Mouse (Mus musculus): ENCODE measurements around the gene Oscp1.

Oscp1 gene

GRCm38 (mm10) chr4:126110374-126111152 lies 52.2 kb downstream of the Oscp1 start:
- peak; percentile 59 to 88 for DNase-seq (ENCODE audit: low spot score in 2 of 2)

GRCm38 (mm10) chr4:126111153-126111549 lies 52.8 kb downstream of the Oscp1 start:
- no peak for DNase-seq (ENCODE audit: low spot score in 2 of 2)

DNA sequence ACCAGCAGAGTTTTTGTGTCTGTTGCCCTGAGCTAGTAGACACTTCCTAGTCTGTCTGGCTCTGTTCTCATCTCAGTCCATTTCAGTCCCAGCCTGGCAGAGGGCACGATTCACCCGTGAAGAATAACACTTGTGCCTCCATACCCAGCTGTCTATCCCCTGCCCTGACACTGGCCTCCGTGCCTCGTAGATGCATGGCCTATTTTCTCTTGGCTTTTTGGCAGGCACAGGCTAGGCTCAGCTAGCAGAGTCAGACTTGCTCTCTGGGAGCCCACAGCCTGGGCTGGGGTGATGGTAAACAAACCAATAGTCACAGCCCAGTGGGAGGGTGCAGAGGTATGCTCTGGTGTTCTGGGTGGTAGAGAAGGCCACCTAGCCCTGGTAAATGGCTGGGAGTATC lies 54.9 kb downstream of the Oscp1 start:
- DNase-seq (ENCODE audit: low spot score in 2 of 2): no peak

DNA sequence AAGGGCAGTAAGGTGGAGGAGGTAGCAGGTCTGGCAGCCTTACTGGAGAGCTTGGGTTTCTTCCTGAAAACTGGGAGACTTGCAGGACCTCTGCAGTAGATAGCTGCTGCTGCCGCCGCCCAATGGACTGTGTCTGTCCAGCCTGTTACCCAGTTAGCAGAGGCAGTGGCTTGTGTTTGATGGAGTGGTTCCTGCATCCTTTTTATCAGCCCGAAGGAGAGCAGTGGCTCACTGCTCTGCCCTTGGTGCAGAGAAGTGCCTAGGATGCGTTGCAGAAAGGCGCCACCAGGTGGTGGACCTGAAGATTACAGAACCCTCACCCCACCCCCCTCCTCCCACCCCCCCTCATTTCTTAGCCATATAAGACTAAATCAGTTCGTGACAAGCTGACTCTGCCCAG lies 55.6 kb downstream of the Oscp1 start:
- peak in 1 of 2 experiments; percentile 27 for DNase-seq (ENCODE audit: low spot score in 2 of 2)

GRCm38 (mm10) chr4:126115411-126115810 lies 57.0 kb downstream of the Oscp1 start:
- no peak for DNase-seq (ENCODE audit: low spot score in 2 of 2)

DNA sequence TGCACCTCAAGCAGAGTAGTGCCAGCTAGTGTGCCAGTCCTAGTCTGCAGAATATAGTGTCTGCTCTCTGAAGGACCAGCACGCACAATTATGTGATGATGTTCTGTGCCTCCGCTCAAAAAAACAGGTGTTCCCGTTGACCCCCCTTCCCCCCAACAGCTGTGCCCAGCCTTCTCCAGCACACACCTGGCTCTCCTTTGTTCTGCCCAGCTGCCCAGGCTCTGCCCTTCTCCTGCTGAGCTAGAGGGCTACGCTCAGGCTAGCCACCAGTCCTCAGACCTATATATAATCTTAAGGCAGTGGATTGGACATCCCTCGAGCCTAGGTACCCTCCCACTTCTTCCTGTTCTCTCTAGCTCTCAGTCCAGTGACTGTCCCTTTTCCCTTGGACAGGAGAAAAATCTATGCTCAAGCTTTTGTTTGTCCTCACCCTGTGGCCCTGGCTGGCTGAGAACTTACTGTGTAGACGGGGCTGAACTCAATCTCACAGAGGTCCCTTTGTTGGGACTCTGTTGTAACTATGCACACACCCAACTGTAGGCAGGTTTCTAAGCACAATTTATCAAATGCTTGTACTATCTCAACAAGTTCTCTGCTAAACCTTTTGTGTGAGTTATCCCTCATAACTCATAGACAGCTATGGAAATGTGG lies 57.6 kb downstream of the Oscp1 start:
- DNase-seq (ENCODE audit: low spot score in 2 of 2): no peak

GRCm38 (mm10) chr4:126117116-126117515 lies 58.8 kb downstream of the Oscp1 start:
- DNase-seq (ENCODE audit: low spot score in 2 of 2): no peak

DNA sequence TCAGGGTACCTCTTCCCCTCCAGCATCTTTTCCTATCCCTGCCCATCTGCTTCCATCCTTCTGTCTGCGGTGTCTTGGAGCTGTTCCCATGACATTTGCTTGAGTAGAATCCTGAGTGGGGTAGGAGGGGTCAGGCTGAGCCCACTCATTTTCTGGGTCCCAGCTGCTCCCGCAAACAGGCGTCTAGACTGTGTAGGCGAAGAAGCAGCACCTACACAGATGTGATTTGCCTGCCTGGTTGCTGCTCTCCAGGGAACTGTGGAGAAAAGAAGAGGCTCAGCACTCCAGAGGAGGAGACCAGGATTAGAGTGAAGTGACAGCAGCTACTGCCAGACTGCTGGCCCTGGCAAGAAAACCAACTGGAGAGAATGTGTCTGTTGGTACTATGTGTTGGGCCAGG lies 60.3 kb downstream of the Oscp1 start:
- peak; percentile 81 to 87 for DNase-seq (ENCODE audit: low spot score in 2 of 2)

- DNase-seq (ENCODE audit: low spot score in 2 of 2): no peak
Observed at GRCm38 (mm10) chr4:126119051-126119450, 60.7 kb downstream of the Oscp1 start.

GRCm38 (mm10) chr4:126120052-126120451 lies 61.7 kb downstream of the Oscp1 start:
- no peak for DNase-seq (ENCODE audit: low spot score in 2 of 2)

GRCm38 (mm10) chr4:126120506-126120905 lies 62.1 kb downstream of the Oscp1 start:
- no peak for DNase-seq (ENCODE audit: low spot score in 2 of 2)

GRCm38 (mm10) chr4:126123309-126124040 lies 65.1 kb downstream of the Oscp1 start:
- peak in 1 of 2 experiments; percentile 62 for DNase-seq (ENCODE audit: low spot score in 2 of 2)

DNA sequence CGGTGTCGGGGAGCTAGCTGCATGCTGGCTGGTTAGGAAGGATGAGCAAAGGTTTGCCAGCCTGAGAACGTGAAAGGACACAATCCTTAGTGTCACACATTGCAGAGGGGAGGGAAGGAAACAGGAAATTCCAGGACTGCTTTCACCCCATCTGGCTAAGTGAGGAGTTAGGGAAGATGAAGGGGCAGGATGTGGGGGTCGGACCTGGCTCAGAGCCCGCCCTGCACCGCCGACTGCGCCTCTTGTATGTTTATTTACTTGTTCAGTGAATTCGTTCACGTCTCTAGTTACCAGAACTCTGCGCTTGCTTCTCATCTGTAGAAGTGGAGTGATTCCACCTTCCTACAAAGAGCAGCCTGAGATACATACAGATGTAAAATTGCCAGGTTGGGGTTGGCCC lies 72.1 kb downstream of the Oscp1 start:
- DNase-seq (ENCODE audit: low spot score in 2 of 2): no peak

DNA sequence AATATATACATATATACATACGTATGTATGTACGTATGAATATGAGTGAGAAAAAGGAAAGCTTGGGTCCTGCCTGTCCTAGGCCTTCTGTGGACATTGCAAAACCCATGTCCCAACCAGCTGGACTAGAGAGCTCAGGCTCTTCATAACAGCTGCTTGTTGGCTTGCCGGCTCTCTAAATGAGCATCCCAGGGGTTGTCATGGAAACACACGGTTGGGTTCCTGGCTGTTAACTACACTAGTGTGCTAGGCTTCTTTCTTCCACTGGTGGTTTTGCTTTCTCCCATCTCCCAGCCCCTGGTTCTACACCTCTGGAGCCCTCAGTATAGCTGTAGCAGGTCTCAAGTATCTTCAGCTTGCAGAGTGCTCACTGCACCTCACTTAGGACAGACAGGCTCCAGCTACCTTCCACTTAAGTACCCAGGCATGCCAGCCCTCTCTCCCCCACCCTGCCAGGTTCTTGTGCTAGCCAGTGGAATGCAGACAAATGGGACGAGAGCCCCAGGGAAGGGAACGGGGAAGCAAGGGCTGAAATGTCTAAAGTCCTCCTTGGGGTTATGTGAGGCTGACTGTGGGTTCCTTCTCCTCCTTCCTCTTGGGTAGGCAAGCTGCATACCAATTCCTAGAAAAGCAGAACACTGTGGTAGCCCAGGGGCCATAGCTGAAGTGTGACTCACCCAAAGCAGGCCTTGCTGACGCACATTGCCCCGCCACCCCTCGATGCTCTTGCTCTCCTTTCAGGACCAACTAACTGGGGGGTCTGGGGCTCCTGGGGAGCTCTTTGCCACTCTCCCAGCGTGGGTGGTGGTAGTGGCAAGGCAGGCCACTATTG lies 73.1 kb downstream of the Oscp1 start:
- peak in 1 of 2 experiments; percentile 67 for DNase-seq (ENCODE audit: low spot score in 2 of 2)

GRCm38 (mm10) chr4:126132636-126133264 lies 74.4 kb downstream of the Oscp1 start:
- no peak for DNase-seq (ENCODE audit: low spot score in 2 of 2)

GRCm38 (mm10) chr4:126134236-126134635 lies 75.9 kb downstream of the Oscp1 start:
- DNase-seq (ENCODE audit: low spot score in 2 of 2): no peak

- peak in 1 of 2 experiments; percentile 33 for DNase-seq (ENCODE audit: low spot score in 2 of 2)
Observed at GRCm38 (mm10) chr4:126134639-126135038, 76.3 kb downstream of the Oscp1 start.

DNA sequence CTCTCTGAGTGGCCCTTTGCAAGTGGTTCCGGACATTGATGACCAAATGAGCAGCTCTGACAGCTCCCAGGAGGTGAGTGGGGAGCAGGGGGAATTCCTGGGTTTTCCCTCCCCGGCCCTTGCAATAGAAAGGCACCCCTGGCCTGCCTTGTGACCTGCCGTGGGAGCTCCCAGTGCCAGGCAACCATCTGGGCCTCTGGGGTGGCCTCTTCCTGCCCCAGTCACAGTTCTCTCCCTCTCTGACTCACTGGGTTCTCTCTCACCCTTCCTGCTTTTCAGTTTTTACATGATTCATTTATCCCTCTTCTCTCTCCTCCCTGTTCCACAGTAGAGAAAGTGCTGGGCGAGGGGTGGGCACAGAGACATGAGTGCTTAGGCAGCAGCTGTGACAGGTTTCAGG lies 79.4 kb downstream of the Oscp1 start:
- no peak for DNase-seq (ENCODE audit: low spot score in 2 of 2)

DNA sequence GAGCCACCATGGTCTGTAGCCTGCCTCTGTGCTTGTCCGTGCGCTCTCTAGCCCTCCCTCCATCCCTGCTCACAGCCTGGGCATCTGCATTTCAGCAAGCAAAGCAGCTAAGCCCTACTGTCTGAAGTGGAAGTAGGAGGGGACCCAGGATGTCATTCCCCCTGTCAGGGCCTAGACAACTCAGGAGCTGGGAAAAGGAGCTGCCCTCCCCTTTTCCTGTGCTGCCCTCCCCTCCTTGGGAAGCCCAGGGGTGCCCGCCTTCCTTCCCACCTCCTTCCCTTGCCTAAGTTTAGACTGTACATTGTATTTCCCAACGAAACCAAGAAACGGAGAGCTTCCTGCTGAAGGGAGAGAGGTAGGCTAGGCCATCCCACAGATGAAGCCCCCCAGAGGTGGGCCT lies 82.7 kb downstream of the Oscp1 start:
- DNase-seq (ENCODE audit: low spot score in 2 of 2): no peak

Data from left cerebral cortex, adult 9 months (tissue).